Mouse (Mus musculus) ZHBTc4 (cell line): ENCODE measurements around the gene Rpl19.

Source experiments
- DNase-seq: peaks from one replicate; pipeline ENCODE4 v3.0.0-alpha.2; 2011; ENCODE audit warnings: low read depth, low spot score

Rpl19 gene

DNA sequence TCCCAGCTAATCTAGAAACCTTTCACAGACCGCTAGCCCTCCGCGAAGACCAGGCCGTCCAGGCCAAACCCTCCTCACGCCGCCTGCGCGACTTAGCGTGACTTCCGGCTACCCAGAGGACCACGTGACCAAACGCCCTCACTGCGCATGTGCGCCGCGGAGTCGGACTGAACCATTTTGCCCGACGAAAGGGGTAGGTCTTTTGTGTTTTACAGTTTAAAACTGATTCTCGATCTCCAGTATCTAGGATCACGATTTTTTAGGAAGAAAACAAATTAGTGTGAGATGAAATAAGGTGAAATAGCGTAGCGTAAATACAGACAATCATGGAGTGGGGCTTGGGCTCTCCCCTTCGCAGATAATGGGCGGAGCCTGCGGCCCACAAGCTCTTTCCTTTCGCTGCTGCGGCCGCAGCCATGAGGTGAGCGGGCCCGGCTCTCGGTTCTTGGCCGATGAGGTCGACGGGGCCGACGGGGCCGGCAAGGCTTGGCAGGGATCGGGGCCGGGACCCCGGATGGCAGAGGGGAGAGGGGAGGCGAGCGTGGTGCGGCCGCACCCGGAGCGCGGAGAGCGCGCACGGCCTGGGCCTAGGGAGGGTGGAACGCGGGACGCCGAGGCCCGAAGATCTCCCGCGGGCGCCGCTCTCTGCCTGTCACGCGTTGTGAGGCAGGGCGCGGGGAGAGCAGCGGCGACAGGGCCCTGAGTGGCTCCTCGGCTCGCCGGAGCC lies at the start of gene Rpl19:
Rpl19 (plus strand) TSS at position 141 of the 727 bp plus-strand sequence.
- peak; percentile 94 for DNase-seq

DNA sequence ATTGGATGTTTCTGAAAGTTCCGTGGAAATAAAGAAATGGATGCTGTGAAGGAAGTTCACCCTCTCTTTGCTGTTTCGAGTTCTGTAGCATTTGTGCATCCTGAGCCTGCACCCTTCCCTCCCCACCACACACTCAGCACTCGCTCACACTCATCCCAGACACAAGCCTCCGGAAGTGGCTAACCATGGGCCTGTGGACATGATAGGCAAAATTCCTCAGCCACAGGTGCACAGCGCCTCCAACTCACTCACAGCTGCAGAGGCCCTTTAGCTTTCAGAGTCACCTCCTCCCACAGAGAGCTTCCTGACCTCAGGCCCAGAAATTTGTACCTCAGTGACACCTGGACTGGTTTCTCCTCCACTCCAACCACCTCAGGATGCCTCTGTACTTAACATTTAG lies 48.7 kb upstream of the Rpl19 start:
- no peak for DNase-seq

DNA sequence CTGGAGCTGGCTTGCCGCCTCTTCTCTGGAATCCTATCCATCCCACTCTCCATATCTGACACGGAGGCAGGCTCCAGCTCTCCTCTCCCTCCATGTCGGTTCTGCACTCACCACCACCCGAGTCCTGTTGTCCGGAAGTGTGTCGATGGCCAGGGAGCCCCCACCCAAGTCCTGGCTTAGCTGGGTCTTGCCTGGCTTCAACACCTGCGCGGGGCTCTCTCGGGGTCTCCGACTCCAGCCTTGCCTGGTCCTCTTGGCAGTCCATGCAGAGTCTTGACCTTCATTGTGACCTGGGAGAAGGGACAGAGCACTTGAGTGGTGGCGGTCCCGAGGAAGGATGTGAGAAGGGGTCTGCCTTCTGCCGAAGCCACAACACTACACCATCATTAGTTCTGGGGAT lies 48.1 kb upstream of the Rpl19 start:
- no peak for DNase-seq

DNA sequence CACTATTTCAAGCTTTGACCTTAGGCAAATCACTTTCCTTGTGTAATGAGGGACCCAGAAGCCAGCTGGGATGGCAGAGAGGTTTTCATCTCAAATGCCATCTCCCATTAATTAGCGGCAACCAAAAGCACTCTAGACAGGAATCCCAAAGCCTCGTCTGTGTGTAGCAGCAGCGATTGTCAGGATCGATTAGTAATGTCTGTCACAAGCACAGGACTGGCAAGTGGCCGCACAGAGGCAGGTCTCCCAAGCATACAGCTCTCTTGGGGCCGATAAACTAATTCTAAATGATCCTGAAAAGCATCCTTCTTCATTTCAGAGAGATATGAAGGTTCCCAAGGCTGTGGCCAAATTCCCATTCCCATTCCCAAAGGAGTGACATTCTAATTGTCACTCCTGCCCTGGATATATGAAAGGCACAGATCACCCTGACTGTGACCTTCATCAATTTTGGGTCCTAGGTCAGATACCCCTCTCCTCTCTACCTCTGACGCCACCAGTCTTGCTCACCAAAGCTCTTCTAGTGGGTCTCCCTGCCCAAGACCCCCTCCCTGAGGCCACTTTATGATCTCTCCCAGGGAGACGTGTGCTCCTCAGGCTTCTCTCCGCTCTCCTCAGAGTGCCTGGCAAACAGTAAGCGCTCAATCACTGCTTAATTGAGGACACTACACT lies 46.5 kb upstream of the Rpl19 start:
- peak; percentile 78 for DNase-seq

DNA sequence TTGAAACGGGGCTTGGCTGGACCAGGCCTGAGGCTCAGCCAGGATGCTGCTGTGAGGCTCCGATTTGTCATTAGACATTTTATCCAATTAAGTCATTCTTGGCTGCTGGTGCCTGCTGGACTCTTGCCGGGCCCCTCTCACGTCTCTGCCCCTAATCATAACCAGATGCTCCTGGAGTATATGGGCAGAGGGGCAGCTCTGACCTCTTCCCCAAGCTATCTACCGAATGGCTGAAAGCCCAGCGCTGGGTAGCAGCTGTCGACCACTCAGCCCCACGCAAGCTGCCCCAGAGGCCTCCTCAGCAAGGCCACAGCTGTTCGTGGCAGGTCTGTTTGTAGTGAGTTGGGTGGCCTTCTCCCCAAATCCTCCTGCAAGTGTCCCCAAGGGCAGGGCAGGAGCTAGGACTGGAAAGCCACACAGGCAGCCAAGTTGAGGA lies 46.0 kb upstream of the Rpl19 start:
- no peak for DNase-seq

DNA sequence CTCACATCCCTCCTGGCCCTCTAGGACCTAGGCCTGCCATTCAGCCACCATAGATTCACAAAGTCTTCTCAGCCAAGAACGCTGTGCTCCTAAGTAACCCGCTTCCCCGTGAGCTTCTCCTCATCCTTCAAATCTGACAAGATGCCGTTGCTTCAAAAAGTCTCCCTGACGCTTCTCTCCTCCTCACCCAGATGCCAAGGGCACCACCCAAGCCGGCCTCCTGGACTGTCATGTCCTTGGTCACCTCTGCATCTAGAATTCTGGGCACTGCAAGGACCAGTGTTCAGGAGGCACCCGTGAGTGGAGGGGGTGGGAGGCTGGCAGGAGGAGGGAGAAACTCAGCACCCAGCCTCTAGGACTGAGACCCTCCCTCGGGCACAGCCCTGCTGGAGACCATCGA lies 43.8 kb upstream of the Rpl19 start:
- DNase-seq, result no peak

DNA sequence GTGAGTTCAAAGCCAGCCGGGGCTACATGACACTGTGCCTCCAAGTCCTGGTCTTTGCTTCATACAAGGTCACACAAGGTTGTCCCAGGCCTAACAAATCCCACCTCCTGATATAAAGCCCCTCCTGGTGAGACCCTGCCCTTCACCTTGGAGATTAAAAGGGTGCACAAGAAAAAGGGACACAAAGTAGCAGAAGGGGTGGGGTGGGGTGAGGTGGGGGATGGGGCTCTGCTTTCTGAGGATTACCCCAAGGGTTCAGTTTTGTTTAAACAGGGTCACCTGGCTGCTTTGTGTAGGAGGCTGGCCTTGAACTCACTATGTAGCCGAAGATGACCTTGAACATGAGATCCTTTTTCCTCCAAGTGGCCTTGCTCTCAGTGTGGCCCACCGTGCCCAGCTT lies 43.0 kb upstream of the Rpl19 start:
- DNase-seq, result peak; percentile 46

DNA sequence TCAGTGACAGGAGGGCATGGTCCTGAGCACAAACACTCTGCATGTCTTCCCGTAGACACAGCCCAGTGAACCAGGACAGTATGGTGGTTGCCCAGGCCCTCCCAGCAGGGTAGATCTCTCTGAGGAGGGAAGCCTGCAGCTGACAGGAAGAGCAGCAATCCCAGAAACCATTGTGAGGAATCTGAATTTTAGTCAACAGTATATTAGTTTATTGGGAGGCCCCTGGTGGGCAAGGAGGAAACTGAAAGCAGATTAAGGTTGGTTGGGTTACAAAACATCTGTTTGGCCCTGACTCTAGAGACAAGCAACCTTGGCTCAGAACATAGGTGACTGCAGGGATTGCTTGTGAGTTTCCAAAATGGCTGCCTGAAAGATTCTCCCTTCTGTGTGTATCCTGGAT lies 42.5 kb upstream of the Rpl19 start:
- DNase-seq, result peak; percentile 32

DNA sequence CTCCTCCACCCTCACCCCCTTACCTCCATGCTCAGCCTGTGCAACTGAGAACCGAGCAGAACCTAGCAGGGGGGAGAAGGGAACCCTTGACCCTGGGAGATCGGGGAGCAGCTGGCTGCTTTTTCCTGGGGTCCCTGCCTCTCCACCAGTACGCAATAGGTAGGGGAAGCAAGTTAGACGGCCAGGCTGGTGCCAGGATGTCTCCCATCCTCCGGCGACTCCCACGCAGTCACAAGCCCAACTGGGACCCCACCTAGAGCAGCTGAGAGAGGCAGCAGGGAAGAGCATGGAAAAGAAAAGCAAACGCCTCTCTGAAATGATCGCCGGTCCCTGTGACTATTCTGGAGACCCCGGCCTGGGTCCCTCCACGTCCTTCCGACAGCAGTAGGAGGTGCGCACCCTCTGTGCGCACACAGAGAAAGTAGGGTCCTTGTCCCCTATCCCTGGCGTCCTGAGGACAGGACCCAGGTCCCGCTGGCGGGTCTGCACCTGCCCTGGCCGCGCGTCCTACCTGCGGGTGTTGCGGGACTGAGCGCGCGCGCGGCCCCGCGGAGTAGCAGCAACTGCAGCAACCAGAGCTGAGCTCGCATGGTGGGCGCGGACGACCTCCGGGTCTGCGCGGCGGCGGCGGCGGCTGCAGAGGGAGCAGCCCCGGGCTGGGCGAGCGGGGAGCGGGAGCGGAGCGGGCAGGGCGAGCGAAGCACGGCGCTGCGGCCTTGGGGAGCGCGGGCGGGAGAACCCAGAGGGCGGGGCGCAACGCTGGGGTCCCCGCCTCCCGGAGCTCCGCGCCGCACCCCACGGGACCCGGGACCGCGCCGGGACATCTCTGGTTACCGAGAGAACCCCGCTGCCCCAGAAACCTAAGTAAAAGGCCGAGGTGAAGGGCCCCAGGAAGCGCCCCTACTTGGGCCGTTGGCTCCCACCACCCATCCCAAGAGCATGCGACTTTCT lies 40.5 kb upstream of the Rpl19 start, which contains the start of gene Plxdc1:
Plxdc1 (minus strand) TSS at position 718 of the 951 bp plus-strand sequence.
- peak; percentile 54 for DNase-seq

DNA sequence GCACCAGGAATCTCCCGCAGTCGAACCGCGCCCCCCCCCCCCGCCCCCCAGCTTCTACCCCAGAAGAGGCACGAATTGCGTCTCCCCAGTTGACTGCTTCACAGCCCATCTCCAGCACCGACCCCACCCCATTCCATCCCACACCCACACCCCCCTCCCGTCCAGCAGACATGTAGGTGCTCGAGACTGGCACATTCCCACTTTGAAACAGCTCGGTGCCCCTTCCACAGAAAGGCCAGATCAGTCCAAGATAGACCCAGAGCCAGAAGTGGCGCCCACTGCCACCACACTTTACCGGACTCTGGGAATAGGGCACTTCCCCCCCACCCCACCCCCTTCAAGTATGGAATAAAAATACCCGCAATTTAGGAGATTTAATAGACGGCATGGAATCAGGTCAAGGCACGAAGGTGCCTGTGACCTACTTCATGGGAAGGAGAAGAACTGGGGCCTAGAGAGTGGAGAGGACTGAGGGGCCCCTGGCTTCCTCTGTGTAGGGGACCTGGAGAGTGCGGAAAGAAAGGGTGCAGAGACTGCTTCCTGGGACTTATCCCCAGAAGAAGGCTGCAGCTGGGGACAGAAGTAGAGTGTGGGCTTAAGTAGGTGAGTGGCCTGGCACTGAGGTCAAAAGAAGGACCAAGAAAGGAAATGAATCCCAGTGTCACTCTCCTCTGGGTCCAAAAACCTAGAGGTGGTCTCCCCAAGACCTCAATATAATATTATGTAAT lies 39.6 kb upstream of the Rpl19 start:
- DNase-seq, result peak; percentile 30

DNA sequence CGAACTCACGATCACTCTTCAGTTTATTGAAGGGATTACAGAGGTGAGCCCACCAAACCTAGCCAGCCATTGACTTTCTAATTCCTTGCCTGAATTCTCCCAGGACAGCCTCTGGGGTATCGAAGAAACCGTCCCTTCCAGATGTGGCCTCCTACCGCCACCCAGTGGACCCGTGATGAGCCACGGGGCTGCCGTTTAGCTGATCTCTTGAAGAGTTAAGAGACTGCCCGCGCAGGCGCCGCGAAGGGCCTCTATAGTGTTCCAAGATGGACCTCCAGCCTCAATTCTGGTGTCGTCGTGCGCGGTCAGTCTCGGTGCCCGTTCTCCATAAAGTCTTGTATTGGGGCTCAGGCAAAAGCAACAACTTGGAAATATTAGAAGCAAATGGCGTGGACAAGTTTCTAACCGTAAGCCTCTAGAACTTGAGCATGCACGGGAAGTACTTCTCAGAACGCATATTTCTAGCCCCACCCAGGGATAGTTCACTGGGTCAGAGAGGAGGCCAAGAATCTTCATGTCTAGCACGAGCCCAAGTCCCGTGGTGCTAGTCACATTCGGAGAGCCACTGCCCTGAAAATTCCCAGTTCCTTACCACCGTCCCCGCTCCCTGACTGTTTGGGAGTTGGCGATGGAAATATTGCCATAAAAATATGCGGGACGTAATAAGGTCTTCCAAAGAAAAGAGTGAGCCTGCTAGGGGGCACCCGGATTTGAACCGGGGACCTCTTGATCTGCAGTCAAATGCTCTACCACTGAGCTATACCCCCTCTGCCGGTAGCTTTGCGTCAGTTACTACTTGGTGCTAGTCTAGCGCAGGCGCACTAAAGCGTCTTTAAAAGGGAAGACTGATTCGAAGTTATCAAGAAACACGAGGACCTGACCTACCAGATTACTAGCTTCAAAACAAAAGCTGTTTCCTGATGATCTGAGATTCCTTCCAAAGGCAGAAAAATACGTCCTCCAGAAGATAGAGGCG lies 38.7 kb upstream of the Rpl19 start:
- peak; percentile 99 for DNase-seq

DNA sequence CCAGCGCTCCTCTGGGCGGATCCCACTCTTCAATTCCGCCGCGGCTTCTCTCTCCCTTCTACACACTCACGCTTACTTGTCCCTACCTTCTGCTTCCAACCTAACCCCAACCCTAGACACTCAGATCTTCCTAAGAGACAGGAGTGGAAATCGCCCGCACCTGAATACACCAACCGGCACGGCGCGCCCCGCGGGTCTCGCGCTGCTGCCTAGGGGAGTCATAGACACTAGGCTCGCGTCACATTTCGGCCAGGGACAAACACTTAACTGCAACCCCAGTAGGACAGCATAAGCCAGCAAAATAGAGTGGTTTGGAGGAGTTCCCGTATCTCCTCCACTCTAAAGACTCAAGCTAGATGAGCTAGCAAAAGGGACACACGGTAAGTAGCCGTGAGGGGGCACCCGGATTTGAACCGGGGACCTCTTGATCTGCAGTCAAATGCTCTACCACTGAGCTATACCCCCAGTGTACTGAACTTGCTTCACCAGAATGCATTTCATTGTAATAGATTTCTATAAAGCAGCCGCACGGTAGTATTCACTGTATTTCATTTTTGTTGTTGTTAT lies 37.9 kb upstream of the Rpl19 start:
- DNase-seq, result peak; percentile 90

DNA sequence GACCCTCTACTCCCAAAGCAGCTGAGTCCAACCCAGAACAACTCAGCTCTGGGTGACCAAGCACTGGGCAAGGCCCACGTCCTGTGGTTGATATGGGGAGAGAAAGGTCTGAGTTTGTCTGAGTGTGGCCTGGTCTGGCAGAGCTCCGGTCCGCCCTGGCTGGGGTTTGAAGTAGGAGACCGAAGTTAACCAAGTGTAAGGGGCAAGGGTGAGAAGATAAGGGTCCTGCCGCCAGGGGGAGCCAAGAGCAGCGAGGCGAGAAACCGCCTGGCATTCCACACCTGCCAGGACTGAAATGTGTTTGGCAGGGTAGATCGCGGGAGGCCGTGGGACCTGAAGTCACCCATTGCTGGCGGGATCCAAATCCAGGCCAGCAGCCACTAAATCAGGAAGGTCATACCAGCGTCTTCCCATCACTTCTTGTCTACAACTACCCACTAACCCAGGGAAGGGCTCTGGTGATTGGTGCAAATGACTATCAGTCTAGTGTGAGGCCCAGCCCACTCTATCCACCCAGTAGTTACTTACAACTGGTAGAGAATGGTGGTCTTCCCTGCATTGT lies 31.9 kb upstream of the Rpl19 start:
- peak; percentile 93 for DNase-seq

DNA sequence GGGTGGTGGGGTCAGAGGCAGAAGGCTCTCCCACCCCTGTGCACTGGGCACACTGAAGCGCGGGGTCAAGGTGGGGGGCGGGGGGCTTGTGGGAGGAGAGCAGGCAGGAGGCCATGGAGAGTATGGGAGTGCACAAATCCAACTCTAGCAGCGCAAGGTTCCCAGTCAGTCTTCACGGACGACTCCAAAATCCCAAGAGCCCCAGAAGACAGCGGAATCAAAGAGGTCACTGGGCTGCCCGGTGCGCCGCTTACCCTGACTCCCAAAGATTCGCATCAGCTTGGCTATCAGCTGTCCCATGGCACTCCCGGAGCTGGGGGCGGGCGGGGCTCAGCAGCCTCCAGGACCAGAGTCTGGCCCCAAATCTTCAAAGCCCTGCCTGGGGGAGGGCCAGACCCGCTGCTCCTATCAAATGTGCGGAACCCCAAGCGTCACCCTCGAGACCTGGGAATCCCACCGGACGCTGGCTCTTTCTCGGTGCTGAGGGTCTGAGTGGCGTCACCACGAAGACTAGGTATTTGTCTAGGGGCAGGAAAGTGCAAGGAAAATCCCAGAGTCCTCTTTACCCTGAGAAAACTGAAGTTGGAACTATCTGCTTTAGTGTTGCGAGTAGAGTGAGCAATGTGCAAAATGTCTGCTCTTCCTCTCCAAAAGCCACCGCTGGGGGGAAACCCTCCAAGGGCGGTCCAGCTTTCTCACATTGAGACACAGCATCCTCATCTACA lies 30.8 kb upstream of the Rpl19 start, which contains the start of gene Arl5c:
Arl5c (minus strand) TSS at position 618 of the 725 bp plus-strand sequence.
- peak; percentile 80 for DNase-seq

DNA sequence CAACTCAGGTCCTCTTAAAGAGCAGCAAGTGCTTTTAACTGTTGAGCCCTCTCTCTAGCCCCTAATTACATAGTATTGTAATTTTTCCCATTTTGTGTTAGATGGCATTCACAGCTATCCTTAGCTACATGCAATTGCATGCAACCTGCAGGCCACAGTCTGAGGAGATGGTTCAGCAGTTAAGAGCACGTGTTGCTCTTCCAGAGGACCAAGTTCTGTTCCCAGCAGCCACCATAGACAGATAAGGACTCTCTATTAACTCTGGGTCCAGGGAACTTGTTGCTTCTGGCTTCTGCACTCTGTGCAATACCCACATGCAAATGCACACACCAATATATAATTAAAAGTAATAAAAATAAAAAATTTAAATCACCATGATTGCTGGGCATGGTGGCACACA lies 29.8 kb upstream of the Rpl19 start:
- DNase-seq, result no peak

DNA sequence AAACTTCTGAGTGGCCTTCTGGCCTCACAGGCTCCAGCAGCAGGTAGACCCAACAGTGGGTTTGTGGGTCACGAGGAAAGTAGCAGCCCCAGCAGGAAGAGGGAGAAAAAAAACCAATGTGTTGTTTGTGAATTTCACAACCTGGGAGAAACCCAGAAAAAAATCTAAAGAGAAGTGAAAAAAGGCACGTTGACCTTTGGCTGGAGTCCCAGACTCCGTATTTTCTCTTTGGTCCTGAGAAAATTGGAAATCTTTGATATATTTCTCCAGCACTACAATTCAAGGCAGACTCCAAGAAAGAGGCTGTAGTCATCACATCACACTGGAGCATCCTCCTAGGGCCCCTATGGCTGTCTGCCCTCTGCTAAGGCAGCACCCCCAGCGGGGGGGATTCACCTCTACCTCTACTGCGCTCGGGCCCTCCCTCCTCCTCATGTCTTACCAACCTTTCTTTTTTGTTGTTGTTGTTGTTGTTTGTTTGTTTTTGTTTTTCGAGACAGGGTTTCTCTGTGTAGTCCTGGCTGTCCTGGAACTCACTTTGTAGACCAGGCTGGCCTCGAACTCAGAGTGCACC lies 29.0 kb upstream of the Rpl19 start:
- DNase-seq, result no peak

DNA sequence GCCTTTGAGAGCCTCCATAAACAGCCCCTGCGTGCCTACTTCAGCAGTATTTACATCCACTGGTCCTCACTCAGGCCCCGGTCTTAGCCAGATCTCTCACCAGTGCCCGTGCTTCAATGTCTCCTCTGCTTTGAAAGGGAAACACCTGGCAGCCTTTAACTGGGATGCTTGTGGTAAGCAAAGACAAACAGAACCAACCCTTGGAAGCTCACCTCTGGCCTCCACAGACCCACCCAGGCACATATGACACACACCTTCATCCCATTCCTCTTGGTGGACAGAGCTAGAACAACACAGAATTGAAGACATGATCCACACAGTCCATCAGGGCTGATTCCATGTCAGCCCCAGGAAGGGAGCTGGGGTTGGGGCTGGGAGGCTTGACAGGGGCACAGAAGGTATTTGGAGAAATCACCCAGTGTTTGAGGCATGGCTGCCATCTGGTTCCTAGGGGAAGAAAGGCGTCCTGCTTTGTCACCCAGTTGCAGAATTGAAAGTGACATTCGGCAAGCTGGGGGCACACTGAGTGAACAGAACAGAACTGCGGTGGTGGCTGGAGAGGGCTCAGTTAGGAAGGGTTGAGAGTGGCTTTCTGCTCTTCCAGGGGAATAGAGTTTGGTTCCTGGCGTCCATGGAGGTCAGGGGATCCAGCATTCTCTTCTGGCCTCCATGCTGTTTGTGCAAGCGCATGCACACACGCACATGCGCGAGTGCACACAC lies 28.3 kb upstream of the Rpl19 start:
- no peak for DNase-seq
